Mouse (Mus musculus): ENCODE data around the gene Jdp2. TPM values are rescaled to one million over a fixed set of nuclear protein-coding genes. Genes with fewer than 3 reads are reported as not detected.
A peak's percentile ranks its signal among the peaks of the same experiment; 100 is the strongest.

Gene Jdp2
- polyA plus RNA-seq, 1 experiment from 2014 or later = 0.56 TPM

- no peak overlapping the region for H3K9ac ChIP-seq (ENCODE audit: low read depth, low read length)
- H3K27ac ChIP-seq (ENCODE audit: low read depth, low read length) = peak overlapping the region; percentile 59; the same call in 1 of the 2 replicates
- peak overlapping the region; percentile 34 for H3K4me2 ChIP-seq (ENCODE audit: low read length)
- no peaks in the 10 kb centered on the region for H3K9me3 ChIP-seq (ENCODE audit: control insufficient read depth, low read length)
- peaks cover 6% of the 10 kb centered on the region for H3K4me1 ChIP-seq (ENCODE audit: control insufficient read depth, insufficient read depth, low read depth, low read length)
- peak; percentile 90 for ATAC-seq
- H3K36me3 ChIP-seq (ENCODE audit: control insufficient read depth, insufficient read depth, low read length) = no peaks in the 10 kb centered on the region
- no peak overlapping the region for H3K4me3 ChIP-seq (ENCODE audit: low read length)
- H3K27me3 ChIP-seq (replicated peaks; ENCODE audit: control insufficient read depth, insufficient read depth, low read length) = no peaks in the 10 kb centered on the region
- 31% methylated on average over 10 of the region's 10 CpGs for WGBS
These were observed 26.8 kb upstream of the Jdp2 start for GRCm38 (mm10) chr12:85572047-85572475.

DNA sequence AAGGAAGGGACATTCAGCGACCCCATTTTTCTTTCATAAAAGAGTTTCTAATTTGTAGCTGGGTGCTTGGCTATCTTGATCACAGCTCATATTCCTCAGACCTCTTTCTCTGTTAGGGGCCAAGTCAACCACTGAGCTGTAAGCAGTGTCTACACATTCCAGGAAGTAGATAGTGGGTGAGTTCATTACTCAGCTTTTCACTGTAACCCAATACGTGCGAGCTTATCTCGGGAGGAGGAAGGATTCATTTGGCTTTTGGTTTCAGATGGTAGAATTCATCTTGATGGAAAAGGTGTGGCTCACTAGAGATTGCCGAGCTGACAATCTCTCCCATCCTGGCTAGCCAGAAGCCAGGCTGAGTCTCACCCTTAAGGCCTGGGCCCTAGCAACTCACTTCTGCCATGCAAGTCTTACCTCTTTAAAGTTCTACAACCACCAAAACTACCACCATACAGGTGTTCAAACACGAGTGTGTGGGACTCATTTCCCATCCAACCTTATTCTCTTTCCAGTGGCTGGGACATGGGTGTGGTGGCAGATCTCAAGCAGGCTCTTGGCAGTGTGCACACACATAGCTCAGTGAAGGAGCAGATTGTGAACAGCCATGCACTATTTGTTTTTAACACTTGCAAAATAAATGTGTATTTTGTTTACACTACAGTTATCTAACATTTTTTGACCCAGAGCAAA, 23.9 kb upstream of the Jdp2 start:
- no peak overlapping the region for H3K4me2 ChIP-seq (ENCODE audit: low read length)
- 80% methylated on average over 6 of the region's 6 CpGs for whole genome bisulfite sequencing
- H3K27ac ChIP-seq (ENCODE audit: low read depth, low read length) = no peak overlapping the region
- no peak for ATAC-seq
- H3K36me3 ChIP-seq (ENCODE audit: control insufficient read depth, insufficient read depth, low read length) = no peaks in the 10 kb centered on the region
- H3K9ac ChIP-seq (ENCODE audit: low read depth, low read length) = no peak overlapping the region
- no peaks in the 10 kb centered on the region for H3K9me3 ChIP-seq (ENCODE audit: control insufficient read depth, low read length)
- no peaks in the 10 kb centered on the region for H3K27me3 ChIP-seq (replicated peaks; ENCODE audit: control insufficient read depth, insufficient read depth, low read length)
- no peak overlapping the region for H3K4me3 ChIP-seq (ENCODE audit: low read length)
- peaks cover 3% of the 10 kb centered on the region for H3K4me1 ChIP-seq (ENCODE audit: control insufficient read depth, insufficient read depth, low read depth, low read length)

DNA sequence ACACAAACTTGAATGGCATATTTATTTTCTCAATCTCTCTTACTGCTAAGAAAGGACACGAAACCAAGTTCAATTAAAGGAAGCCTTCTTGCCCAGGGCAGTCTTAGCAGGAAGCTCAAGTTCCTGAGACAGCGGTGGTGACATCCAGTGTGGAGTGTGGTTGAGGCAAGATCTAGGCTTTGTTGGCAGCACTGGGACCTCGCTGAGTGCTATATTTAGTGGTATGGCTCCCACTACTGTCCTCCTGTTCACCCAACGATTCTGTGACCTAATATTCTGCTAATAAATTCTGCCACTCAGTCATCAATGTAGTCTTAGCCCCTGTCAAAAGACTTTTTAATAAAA, 23.4 kb upstream of the Jdp2 start:
- WGBS = 81% methylated on average over 4 of the region's 4 CpGs
- H3K36me3 ChIP-seq (ENCODE audit: control insufficient read depth, insufficient read depth, low read length) = no peaks in the 10 kb centered on the region
- no peak overlapping the region for H3K4me2 ChIP-seq (ENCODE audit: low read length)
- H3K9me3 ChIP-seq (ENCODE audit: control insufficient read depth, low read length) = no peaks in the 10 kb centered on the region
- H3K9ac ChIP-seq (ENCODE audit: low read depth, low read length) = no peak overlapping the region
- no peak for ATAC-seq
- no peak overlapping the region for H3K4me3 ChIP-seq (ENCODE audit: low read length)
- peaks cover 3% of the 10 kb centered on the region for H3K4me1 ChIP-seq (ENCODE audit: control insufficient read depth, insufficient read depth, low read depth, low read length)
- no peak overlapping the region for H3K27ac ChIP-seq (ENCODE audit: low read depth, low read length)
- H3K27me3 ChIP-seq (replicated peaks; ENCODE audit: control insufficient read depth, insufficient read depth, low read length) = no peaks in the 10 kb centered on the region

- no peak overlapping the region for H3K9ac ChIP-seq (ENCODE audit: low read depth, low read length)
- peaks cover 10% of the 10 kb centered on the region for H3K4me1 ChIP-seq (ENCODE audit: control insufficient read depth, insufficient read depth, low read depth, low read length)
- H3K4me3 ChIP-seq (ENCODE audit: low read length) = no peak overlapping the region
These were observed 17.4 kb upstream of the Jdp2 start for GRCm38 (mm10) chr12:85581261-85582066.

GRCm38 (mm10) chr12:85582067-85582316, 16.8 kb upstream of the Jdp2 start:
- H3K36me3 ChIP-seq (ENCODE audit: control insufficient read depth, insufficient read depth, low read length) = no peaks in the 10 kb centered on the region
- WGBS = 43% methylated on average over 5 of the region's 5 CpGs
- no peak overlapping the region for H3K4me3 ChIP-seq (ENCODE audit: low read length)
- 0 out of 2 replicates have a peak overlapping the region, but pooled peaks have one; percentile 15 for H3K4me2 ChIP-seq (ENCODE audit: low read length)
- no peaks in the 10 kb centered on the region for H3K27me3 ChIP-seq (replicated peaks; ENCODE audit: control insufficient read depth, insufficient read depth, low read length)
- H3K9ac ChIP-seq (ENCODE audit: low read depth, low read length) = no peak overlapping the region
- ATAC-seq = peak; percentile 45; the same call in 1 of the 2 replicates
- H3K9me3 ChIP-seq (ENCODE audit: control insufficient read depth, low read length) = no peaks in the 10 kb centered on the region
- peaks cover 10% of the 10 kb centered on the region for H3K4me1 ChIP-seq (ENCODE audit: control insufficient read depth, insufficient read depth, low read depth, low read length)
- no peak overlapping the region; the same call in 1 of the 2 replicates for H3K27ac ChIP-seq (ENCODE audit: low read depth, low read length)

More at GRCm38 (mm10) chr12:85581261-85582066, 17.4 kb upstream of the Jdp2 start:
- H3K4me2 ChIP-seq (ENCODE audit: low read length) = peak overlapping the region; percentile 15
- 18% methylated on average over 15 of the region's 15 CpGs for WGBS
- no peaks in the 10 kb centered on the region for H3K27me3 ChIP-seq (replicated peaks; ENCODE audit: control insufficient read depth, insufficient read depth, low read length)
- H3K36me3 ChIP-seq (ENCODE audit: control insufficient read depth, insufficient read depth, low read length) = no peaks in the 10 kb centered on the region
- ATAC-seq = peak; percentile 84
- no peaks in the 10 kb centered on the region for H3K9me3 ChIP-seq (ENCODE audit: control insufficient read depth, low read length)
- peak overlapping the region; percentile 68 for H3K27ac ChIP-seq (ENCODE audit: low read depth, low read length)

DNA sequence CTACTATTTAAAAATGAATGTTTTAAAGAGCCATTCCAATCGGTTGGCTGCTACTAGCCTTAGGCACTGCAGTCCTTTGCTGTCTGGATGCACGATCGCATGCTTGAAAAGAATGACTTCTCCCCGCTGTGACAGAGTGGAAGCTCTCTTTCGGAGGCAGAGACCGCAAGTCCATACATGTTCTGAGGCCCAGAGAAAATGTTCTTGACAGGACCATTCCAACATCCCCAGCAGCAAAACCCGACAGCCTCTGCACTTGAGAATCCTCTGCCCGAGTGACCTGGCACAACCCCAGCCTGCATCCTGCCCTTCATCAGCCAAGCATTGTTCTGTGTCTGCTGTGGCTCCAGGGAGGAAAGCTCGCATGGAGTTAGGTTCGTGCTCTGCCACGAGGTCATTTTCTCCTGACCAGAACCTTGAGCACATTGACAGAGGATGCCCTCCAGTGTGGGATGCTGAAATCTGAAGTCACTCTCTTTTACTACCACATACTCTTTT, 13.0 kb upstream of the Jdp2 start:
- H3K9ac ChIP-seq (ENCODE audit: low read depth, low read length) = no peak overlapping the region
- no peak overlapping the region for H3K27ac ChIP-seq (ENCODE audit: low read depth, low read length)
- H3K4me3 ChIP-seq (ENCODE audit: low read length) = no peak overlapping the region
- ATAC-seq = no peak
- no peak overlapping the region for H3K4me2 ChIP-seq (ENCODE audit: low read length)
- no peaks in the 10 kb centered on the region for H3K27me3 ChIP-seq (replicated peaks; ENCODE audit: control insufficient read depth, insufficient read depth, low read length)
- WGBS = 63% methylated on average over 11 of the region's 11 CpGs
- H3K36me3 ChIP-seq (ENCODE audit: control insufficient read depth, insufficient read depth, low read length) = no peaks in the 10 kb centered on the region
- H3K9me3 ChIP-seq (ENCODE audit: control insufficient read depth, low read length) = no peaks in the 10 kb centered on the region
- peaks cover 10% of the 10 kb centered on the region for H3K4me1 ChIP-seq (ENCODE audit: control insufficient read depth, insufficient read depth, low read depth, low read length)

DNA sequence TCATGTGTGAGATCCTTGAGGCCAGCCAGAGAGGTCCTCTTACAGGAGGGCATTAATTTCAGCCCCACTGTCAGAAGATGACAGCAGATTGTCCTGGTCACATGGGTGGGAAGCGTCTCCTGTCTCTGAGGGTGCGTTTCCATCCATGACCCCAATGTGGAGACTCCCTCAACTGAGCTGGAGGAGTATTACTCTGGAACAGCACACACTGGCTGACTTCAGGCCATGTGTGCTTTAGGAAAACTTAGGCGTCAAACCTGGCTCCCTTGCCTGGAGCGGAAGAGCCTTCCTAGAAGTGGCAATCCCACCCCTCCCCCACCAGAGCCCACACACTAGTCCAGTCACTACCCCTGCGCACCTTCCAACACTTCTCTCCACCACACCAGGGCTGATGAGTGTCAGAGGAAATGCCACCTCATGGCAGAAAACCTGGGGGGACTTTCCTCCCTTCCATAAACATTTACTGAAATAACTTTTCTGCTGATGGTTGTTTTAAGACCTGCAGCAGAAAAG, 8.9 kb upstream of the Jdp2 start:
- Histone ChIP-seq H3K36me3 (ENCODE audit: control insufficient read depth, insufficient read depth, low read length) (no peaks in the 10 kb centered on the region), H3K4me2 (ENCODE audit: low read length) (no peak overlapping the region), H3K4me3 (ENCODE audit: low read length) (no peak overlapping the region), H3K4me1 (ENCODE audit: control insufficient read depth, insufficient read depth, low read depth, low read length) (no peaks in the 10 kb centered on the region), H3K27ac (ENCODE audit: low read depth, low read length) (no peak overlapping the region), H3K9ac (ENCODE audit: low read depth, low read length) (no peak overlapping the region), H3K9me3 (ENCODE audit: control insufficient read depth, low read length) (no peaks in the 10 kb centered on the region), H3K27me3 (replicated peaks; ENCODE audit: control insufficient read depth, insufficient read depth, low read length) (no peaks in the 10 kb centered on the region)
- no peak for ATAC-seq
- WGBS = 79% methylated on average over 5 of the region's 5 CpGs

GRCm38 (mm10) chr12:85592943-85593342, 5.9 kb upstream of the Jdp2 start:
- 81% methylated on average over 9 of the region's 9 CpGs for WGBS

DNA sequence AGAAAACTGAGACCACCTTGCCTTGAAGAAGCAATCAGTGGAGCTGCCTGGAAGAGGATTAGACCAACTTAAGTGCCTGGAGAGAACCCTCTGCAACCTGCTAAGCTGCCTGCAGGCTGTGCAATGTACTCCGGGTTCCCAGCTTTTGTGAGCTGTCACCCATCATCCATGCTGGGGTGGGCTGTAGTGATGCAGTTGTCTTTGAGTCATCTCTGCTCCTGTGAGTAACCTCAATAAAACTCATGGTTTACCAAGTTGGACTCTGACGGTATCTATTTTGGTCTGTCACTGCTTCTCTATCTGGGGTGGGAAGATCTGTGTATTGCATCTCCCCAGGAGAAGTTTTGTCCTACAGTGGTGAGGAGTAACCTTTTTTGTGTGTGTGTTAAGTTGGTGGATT, 4.4 kb upstream of the Jdp2 start:
- H3K4me3 ChIP-seq (ENCODE audit: low read length) = no peak overlapping the region
- no peak overlapping the region for H3K27ac ChIP-seq (ENCODE audit: low read depth, low read length)
- WGBS = 90% methylated on average over 2 of the region's 2 CpGs
- no peaks in the 10 kb centered on the region for H3K36me3 ChIP-seq (ENCODE audit: control insufficient read depth, insufficient read depth, low read length)
- no peak overlapping the region for H3K4me2 ChIP-seq (ENCODE audit: low read length)
- peaks cover 8% of the 10 kb centered on the region for H3K4me1 ChIP-seq (ENCODE audit: control insufficient read depth, insufficient read depth, low read depth, low read length)
- no peaks in the 10 kb centered on the region for H3K9me3 ChIP-seq (ENCODE audit: control insufficient read depth, low read length)
- H3K27me3 ChIP-seq (replicated peaks; ENCODE audit: control insufficient read depth, insufficient read depth, low read length) = no peaks in the 10 kb centered on the region
- no peak for ATAC-seq
- H3K9ac ChIP-seq (ENCODE audit: low read depth, low read length) = no peak overlapping the region

More at GRCm38 (mm10) chr12:85592943-85593342, 5.9 kb upstream of the Jdp2 start:
- Histone ChIP-seq H3K27me3 (replicated peaks; ENCODE audit: control insufficient read depth, insufficient read depth, low read length) (no peaks in the 10 kb centered on the region), H3K9me3 (ENCODE audit: control insufficient read depth, low read length) (no peaks in the 10 kb centered on the region), H3K36me3 (ENCODE audit: control insufficient read depth, insufficient read depth, low read length) (no peaks in the 10 kb centered on the region), H3K4me3 (ENCODE audit: low read length) (no peak overlapping the region), H3K4me2 (ENCODE audit: low read length) (no peak overlapping the region), H3K27ac (ENCODE audit: low read depth, low read length) (no peak overlapping the region), H3K4me1 (ENCODE audit: control insufficient read depth, insufficient read depth, low read depth, low read length) (peaks cover 2% of the 10 kb centered on the region), H3K9ac (ENCODE audit: low read depth, low read length) (no peak overlapping the region)
- no peak for ATAC-seq
